Mouse (Mus musculus): ENCODE measurements at regions not wholly inside any gene's neighbourhood (a gene's known extent, or its start where the extent isn't known, plus 50 kb on each side); places are given as distances from the start of the nearest gene placed in this dataset.

GRCm38 (mm10) chr19:60408436-60408835 is 59.7 kb downstream of the Prlhr start:
- DNase-seq = no peak

DNA sequence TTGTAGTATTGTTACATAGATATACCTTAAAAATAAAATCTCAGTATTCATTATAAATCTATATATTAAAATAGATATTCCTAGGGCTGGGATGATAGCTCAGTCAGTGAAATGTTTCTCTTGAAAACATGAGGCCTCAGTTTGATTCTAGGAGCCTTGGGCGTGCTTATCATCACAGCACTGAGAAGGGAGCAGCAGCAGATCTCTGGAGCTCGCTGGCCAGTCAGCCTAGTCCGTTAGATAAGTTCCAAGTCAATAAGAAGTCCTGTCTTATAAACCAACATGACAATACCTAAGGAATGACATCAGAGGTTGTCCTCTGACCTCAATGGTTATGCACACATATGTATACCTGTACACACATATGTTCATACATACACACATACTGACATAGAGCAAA is 68.7 kb downstream of the Prlhr start:
- DNase-seq = no peak

GRCm38 (mm10) chr19:60397666-60398065 is 70.4 kb downstream of the Prlhr start:
- DNase-seq = no peak

DNA sequence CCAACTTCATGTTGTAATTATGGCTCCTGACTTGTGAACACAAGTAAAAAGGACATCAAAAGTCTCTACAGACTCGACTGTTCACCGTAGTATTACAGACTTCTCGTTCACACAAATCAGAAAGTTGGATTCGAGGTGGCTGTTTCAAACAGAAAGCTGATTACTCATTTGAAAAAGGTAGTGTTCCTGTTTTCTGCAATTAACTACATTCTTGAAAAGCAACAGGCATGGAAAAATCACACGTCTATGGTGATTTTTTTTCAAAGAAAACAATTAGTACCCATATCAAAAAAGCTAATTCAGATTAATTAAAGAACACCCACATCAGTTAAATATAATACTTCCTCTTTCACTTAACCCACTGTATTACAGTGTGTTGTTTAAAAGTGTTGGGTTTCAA is 71.5 kb downstream of the Prlhr start:
- DNase-seq = no peak

GRCm38 (mm10) chr19:60386563-60387241 is 81.4 kb downstream of the Prlhr start:
- DNase-seq = no peak

DNA sequence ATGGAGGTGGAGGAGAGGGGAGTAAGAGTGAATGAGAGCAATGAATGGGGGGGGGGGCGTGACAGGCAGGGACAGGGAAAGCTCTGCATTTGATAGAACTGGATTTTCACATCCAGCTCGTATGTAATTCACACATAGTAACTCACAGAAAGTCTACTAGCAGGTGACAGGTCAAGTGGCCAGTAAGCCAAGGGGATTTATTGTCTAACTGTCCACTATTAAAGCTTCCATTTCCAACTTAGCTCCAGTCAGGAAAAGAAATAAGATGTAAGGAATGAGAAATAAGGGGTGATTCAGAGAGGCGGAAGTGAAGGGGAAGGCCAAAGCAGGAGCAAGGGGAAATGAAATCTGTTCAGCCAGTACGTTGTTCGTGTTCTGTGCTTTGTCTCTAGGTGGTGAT is 83.4 kb downstream of the Prlhr start:
- DNase-seq = no peak

DNA sequence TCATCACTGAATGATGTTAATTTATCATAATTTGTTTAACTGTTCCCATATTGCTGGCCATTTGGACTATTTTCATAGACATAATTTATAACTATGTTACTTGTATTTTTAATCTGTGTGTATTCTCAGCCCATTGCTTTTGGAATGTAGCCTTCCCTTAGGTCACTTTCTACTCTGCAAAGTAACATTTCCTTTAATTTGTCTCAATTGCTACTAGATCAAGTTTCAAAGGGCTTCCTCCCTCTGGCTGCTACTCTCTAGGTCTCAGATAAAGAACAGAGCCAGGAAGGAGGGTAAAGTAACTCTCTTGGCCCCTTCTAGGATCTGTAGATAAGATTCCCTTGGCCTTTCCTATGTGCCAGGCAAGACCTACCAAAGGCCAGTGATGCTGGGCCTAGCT is 85.4 kb downstream of the Prlhr start:
- DNase-seq = no peak

DNA sequence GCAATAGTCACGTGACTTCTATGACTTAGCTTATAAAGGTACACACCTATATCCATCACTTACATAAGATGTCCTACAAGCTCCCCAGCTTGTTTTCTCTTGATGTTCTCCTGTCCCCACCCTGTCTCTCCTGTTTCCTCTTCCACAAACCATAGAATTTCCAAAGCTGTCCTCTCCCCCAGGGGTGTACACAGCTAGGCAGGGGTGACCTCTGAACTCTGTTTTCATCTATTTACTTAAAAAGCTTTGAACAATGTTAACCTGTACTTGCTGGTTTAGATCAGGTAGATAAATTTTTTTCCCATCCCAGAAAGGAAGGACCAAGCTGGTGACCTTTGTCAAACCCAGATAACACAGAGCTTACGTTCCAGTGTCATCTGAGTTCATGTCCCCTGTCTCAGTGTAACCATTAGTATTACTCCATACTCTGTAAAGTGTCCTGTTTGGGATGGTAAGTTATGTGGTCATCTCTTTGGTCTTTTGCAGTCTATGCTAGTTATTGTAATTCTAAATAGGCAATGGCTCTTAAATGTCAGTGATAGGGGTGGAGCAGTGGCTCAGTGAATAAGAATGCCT is 89.0 kb downstream of the Prlhr start:
- no peak for DNase-seq

DNA sequence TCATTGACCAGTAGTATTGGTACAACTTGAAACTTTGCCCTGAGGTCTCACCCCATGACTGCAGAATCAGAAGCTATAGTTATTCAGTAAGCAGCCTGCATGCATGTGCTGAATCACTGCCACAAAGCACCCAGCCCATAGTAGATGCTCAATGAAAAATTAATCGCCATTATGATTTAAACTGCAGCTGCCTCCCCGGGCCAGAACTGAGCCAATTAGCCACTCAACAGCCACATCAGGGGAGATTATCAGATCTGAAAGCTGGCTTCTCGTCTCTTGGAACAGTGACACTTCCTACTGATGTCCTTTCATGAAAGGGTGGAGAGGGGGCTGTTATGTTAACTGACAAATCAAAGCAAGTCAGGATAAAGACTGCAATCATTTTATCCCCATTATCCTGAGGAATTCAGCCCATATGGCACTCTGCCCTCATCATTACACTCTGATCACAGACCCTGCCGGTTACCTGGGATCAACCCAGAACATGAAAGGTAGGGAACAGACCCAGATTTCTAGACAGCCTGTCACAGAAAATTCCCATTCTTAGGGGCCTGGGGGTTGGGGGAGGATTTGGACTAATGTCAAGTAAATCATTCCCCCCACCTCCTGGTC is 104.0 kb downstream of the Prlhr start:
- no peak for DNase-seq

DNA sequence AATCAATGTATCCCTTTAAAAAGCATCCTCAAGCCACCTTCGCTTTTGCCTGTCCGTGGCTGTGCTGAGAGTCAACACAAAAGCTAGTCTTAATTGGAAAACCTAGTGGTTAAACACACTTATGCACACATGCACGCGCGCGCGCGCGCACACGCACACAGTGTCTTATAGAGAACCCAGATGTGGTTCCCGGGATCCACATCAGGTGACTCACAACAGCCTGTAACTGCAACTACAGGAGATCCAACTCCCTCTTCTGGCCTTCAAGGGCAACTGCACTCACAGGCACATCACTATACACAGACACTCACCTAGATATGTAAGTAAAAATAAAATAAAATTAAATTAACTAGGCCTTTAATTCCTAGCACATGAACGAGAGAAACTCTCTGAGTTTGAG is 118.4 kb upstream of the Fam204a start:
- no peak for DNase-seq

DNA sequence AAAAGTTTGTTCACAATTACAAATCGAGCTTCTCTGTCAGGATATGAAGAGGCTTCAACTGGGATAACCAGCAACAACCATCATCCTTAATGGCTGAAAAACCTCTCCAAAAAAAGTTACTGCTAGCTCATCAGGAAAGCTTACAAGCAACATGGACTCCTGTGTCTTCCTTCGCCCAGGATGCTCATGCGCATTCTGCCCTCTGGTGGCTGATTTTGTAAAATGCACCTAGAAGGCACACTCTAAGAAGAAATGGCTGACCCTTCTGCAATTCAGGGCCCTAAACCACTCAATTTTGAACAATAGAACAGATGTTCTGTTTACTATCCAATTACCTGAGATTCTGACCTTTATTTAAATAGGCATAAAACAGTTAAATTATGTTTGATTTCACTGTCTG is 115.0 kb upstream of the Fam204a start:
- peak; percentile 39 to 55 for DNase-seq

DNA sequence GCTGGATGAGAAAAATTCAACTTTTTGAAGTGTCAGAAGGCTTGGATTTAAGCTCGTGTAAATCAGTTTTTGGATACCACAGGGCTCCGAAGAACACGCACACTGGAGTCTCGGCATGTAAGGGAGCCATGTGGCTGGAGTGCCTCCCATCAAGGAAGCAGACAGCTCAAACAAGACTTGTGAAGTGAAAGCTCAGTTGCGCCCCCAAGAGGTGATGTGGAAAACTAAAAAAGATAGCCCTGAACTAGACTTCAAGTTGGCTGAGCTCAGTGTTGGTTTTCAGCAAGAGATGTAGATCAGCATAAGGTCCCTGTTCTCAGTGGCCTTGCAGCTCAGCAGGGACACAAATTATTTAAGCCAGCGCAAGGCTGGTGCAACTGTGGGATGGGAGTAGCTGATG is 113.7 kb upstream of the Fam204a start:
- DNase-seq = no peak

DNA sequence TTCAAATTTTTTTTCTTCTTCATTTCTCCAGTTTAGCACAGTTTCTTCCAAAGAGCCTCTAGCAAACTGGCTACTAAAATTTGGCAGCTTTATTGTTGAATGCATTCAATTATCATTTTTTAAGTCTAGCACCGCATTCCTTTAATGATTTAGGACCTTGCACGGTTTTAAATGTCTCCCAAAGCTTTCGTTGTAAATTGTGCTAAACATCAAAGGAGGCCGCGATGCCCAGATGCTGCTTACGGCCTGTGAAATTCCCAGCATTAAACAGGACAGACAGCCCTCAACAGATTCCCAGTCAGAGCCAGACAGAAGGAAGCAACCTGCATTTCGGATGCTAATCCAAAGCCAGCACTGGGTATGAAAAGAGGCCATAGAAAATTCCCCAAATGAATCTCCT is 108.0 kb upstream of the Fam204a start:
- no peak for DNase-seq

DNA sequence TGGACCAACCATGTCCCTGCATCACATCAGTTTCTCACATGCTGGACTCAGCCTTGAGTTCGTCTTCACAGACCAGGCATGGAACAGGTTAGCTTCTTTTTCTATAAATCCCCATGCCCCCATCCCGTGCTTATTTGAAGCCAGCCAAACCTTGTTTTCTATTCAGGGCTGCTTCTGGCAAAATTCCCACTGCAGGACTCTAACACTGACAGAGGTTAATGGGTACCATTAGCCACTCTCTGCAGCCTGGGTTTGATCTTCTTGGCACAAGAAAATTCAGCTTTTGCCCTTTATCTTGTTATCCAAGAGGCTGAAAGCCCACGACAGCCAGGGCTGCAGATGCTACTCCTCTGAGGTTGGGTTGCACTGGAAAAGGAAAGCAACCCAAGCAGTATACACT is 101.8 kb upstream of the Fam204a start:
- no peak for DNase-seq

DNA sequence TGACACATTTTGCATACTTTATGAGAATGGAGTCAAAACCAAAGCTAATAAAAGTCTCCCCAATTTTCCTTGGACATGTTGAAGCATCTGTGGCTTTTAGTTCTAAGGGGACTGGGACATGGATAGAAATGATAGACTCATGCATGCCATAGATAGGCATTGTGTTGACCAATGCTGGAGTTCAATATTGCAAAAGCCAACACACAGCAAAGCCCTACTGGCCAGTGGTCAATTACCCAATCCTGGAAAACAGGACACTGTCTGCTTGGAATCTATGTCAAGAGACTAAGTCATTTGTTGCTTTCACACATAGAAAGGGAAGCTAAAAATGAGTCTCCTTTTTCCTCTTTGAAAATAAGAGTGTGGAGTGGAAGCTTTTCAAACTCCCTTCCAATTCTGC is 99.1 kb upstream of the Fam204a start:
- DNase-seq = no peak

DNA sequence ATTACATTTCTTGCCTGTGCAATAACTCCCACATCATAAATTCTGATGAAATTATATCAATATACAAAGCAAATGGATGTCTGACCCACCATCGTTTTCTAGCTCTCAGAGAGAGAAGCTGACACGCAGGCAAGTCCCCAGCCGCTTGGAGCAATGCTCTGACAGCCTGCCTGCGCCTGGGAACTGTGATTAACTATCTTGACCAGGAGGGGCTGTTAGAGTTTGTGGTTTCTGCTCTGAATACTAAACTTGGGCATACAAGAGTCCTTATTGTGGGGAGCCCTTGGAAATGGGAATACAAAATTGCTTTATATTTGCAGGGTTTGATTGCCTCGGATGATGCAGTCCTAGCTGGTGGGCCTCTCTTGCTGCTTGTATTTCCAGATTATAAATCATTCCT is 98.6 kb upstream of the Fam204a start:
- no peak for DNase-seq

DNA sequence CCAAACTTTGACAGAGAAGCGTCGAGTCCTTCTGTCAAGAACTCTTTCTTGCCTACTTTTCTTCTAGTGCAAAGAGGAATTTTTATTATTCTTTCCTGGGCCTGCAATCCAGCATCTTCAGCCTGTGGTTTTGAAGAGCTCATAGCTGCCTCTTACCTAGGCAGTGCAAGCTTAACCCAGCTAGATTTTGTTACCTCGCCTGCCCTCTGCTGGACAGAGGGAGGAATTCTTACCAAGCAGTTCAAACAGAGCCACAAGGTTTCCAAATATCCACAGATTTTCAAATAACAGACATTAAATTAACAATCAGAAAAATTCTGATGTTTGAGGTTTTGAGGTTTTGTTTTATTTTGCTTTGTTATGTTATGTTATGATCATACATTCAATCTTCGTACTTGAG is 84.1 kb upstream of the Fam204a start:
- peak; percentile 71 to 72 for DNase-seq

- DNase-seq = no peak
Measured at GRCm38 (mm10) chr19:60302371-60302770, 75.9 kb upstream of the Fam204a start.

- no peak for DNase-seq
Measured at GRCm38 (mm10) chr19:60300891-60301290, 74.4 kb upstream of the Fam204a start.

DNA sequence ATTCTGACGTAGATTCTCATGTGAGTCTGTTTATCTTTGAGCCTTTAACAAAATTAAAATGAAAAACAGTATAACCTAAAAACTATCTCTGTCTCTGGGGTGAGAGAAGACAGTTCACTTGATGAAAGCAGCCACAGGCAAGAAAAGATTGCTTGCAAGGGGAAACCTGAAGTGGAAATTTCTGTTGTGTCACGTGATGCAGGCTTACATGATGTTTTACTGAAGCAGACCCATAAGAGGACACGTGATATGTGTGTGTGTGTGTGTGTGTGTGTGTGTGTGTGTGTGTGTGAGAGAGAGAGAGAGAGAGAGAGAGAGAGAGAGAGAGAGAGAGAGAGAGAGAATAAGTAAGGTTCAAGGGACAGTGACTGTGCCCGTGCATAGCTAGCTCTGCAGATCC is 63.7 kb upstream of the Fam204a start:
- DNase-seq = no peak

DNA sequence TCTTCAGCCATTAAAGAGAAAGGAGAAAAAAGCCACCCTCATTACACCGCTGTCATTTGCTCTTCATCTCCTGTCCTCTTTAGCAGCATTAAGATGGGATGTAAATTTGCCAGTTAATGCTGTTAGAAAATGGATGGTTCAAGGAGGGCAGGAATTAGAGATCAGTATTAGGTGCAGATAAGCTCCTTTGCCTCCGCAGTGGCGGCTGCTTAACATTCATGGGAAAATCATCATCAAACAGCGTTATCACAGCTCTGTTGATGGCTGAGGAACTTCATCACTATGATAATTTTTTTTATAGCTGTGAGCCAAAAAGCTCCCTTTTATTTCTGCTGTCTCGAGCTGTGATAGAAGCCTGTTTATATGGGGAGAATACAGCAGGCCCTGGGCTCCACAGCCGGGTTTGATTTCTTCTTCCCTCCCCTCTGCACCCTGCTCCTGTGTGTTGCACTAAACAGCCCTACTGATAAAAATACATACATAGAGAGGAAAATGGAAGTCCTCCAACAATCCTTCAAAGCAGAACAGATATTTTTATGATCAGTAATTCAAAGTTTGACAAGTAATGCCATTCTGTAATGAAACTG is 60.4 kb upstream of the Fam204a start:
- no peak for DNase-seq

DNA sequence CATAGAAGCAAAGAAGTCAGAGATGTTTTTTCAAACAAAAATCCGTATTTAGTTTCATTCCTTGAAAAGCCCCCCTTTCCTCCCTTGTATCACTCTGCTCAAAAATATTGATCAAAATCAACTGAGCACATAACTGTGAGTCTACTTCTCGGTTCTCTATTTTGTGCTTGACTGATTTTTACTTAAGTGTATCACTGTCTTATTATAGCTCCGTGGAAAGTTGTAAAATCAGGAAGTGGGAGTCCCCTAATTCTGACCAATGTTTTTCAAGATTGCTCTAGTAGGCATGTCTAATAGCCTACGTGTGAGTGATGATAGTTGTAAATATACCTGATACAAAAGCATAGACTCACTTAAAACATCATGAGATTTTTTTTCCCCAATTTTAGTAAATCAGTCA is 58.4 kb upstream of the Fam204a start:
- no peak for DNase-seq

Measured in adrenal gland, postnatal 36 days (tissue).